Mouse (Mus musculus) spleen, postnatal 14 days (tissue): ENCODE results near the gene Pacrg.

ENCODE experiments used
- DNase-seq, 2 experiments: peaks; one replicate each; pipeline ENCODE4 v3.0.0; 2021 to 2022; ENCODE audit warnings: low spot score in 2 of 2

Gene Pacrg

GRCm38 (mm10) chr17:10373727-10374126 is 466.4 kb downstream of the Pacrg start:
- no peak for DNase-seq

GRCm38 (mm10) chr17:10372001-10372785 is 467.9 kb downstream of the Pacrg start:
- DNase-seq, result no peak

- no peak for DNase-seq
These were observed 468.6 kb downstream of the Pacrg start for GRCm38 (mm10) chr17:10371472-10371871.

GRCm38 (mm10) chr17:10370660-10371130 is 469.4 kb downstream of the Pacrg start:
- no peak for DNase-seq

GRCm38 (mm10) chr17:10369961-10370659 is 470.0 kb downstream of the Pacrg start:
- DNase-seq, result no peak

- DNase-seq, result no peak
These were observed 473.1 kb downstream of the Pacrg start for GRCm38 (mm10) chr17:10367044-10367443.

- no peak for DNase-seq
These were observed 473.5 kb downstream of the Pacrg start for GRCm38 (mm10) chr17:10366577-10366976.

GRCm38 (mm10) chr17:10365501-10366482 is 474.3 kb downstream of the Pacrg start:
- DNase-seq, result no peak

GRCm38 (mm10) chr17:10363151-10363550 is 477.0 kb downstream of the Pacrg start:
- no peak for DNase-seq

GRCm38 (mm10) chr17:10361882-10362291 is 478.2 kb downstream of the Pacrg start:
- no peak for DNase-seq

- DNase-seq, result no peak
These were observed 479.4 kb downstream of the Pacrg start for GRCm38 (mm10) chr17:10360738-10361137.

GRCm38 (mm10) chr17:10359466-10359865 is 480.6 kb downstream of the Pacrg start:
- no peak for DNase-seq

- no peak for DNase-seq
These were observed 482.8 kb downstream of the Pacrg start for GRCm38 (mm10) chr17:10357348-10357747.

- no peak for DNase-seq
These were observed 483.8 kb downstream of the Pacrg start for GRCm38 (mm10) chr17:10356294-10356693.

GRCm38 (mm10) chr17:10355746-10356145 is 484.4 kb downstream of the Pacrg start:
- DNase-seq, result no peak
